Mouse (Mus musculus) C2C12 (cell line): Measurements from ENCODE around the gene C87436.

Source experiments
- CEBPB ChIP-seq: IDR thresholded peaks from one replicate; pipeline ENCODE4 v1.6.1; 2011; ENCODE audit warnings: low read depth, mild to moderate bottlenecking, control low read depth, moderate library complexity
- CTCF ChIP-seq: IDR thresholded peaks from one replicate; pipeline ENCODE4 v1.5.1; 2011; ENCODE audit not compliant: control insufficient read depth, insufficient read depth, insufficient read length
- FOSL1 ChIP-seq: IDR thresholded peaks from one replicate; pipeline ENCODE4 v1.8.0; 2011; ENCODE audit warnings: mild to moderate bottlenecking, low read length; ENCODE audit not compliant: poor library complexity, insufficient read depth, severe bottlenecking
- MAX ChIP-seq: IDR thresholded peaks from one replicate; pipeline ENCODE4 v1.6.1; 2011; ENCODE audit warnings: mild to moderate bottlenecking, control low read depth
- MYOD1 ChIP-seq: IDR thresholded peaks from one replicate; pipeline ENCODE4 v1.6.1; 2011; ENCODE audit warnings: low read depth; ENCODE audit not compliant: control insufficient read depth, insufficient read length
- USF1 ChIP-seq: IDR thresholded peaks from one replicate; pipeline ENCODE4 v1.6.1; 2011; ENCODE audit warnings: low read depth, mild to moderate bottlenecking, control low read depth, moderate library complexity

GRCm38 (mm10) chr6:86505671-86506070, 67.5 kb downstream of the C87436 start:
- no peak for TF ChIP-seq FOSL1
- no peak for TF ChIP-seq CTCF
- no peak for TF ChIP-seq MAX
- no peak for TF ChIP-seq USF1
- no peak for TF ChIP-seq CEBPB
- no peak for TF ChIP-seq MYOD1
